ENCODE assay signal across 10 mouse cellular contexts in genomic region chr13:97282051-97282910, GRCm38 (mm10). TPM values are rescaled to one million over a fixed set of nuclear protein-coding genes. Genes with fewer than 3 reads are reported as not detected.
DNase-seq lines count a peak whose midpoint lies in the region; ATAC-seq and TF ChIP-seq lines count a peak whose summit lies in the region.
"Had no signal": no experiment of that assay in that cellular context is flagged by ENCODE, and none has a peak within 500 bp of the region (broad histone marks: within the 10 kb centered on the region; RNA-seq: fewer than 3 reads in every experiment).

No protein-coding gene starts in this region.

- peak overlapping the region; percentile 75 for H3K4me2 ChIP-seq in heart, embryonic 12.5 days
- H3K4me2 ChIP-seq in embryonic facial prominence, embryonic 11.5 days (ENCODE audit: low read depth, low read length), result peak overlapping the region; percentile 32
- peak overlapping the region; percentile 55 for H3K4me2 ChIP-seq in hindbrain, postnatal 0 days (ENCODE audit: low read depth, low read length)
- H3K4me2 ChIP-seq in midbrain, embryonic 12.5 days (replicated peaks), result peak overlapping the region; percentile 47

- no peak overlapping the region for H3K27ac ChIP-seq in heart, embryonic 12.5 days (ENCODE audit: poor library complexity, severe bottlenecking)
- H3K27ac ChIP-seq in embryonic facial prominence, embryonic 11.5 days (replicated peaks; ENCODE audit: low read depth, low read length), result no peak overlapping the region
- no peak overlapping the region for H3K27ac ChIP-seq in hindbrain, postnatal 0 days
- H3K27ac ChIP-seq in midbrain, embryonic 12.5 days (replicated peaks), result no peak overlapping the region
- H3K27ac ChIP-seq: heart, adult 2 months had no signal

- H3K9me3 ChIP-seq in heart, embryonic 12.5 days (replicated peaks), result no peaks in the 10 kb centered on the region
- no peaks in the 10 kb centered on the region for H3K9me3 ChIP-seq in embryonic facial prominence, embryonic 11.5 days (replicated peaks; ENCODE audit: control insufficient read depth, low read length)
- H3K9me3 ChIP-seq in hindbrain, postnatal 0 days (ENCODE audit: low read length), result no peaks in the 10 kb centered on the region
- H3K9me3 ChIP-seq in midbrain, embryonic 12.5 days, result no peaks in the 10 kb centered on the region

- no peak for DNase-seq in heart, adult 11 months
- peak; percentile 36 for DNase-seq in embryonic facial prominence, embryonic 11.5 days (ENCODE audit: low spot score)
- DNase-seq in hindbrain, postnatal 0 days (ENCODE audit: low spot score), result peak; percentile 42
- DNase-seq in cerebellum, postnatal 4 days (ENCODE audit: low spot score in 2 of 2), result no peak
- DNase-seq in frontal cortex, postnatal 36 days (ENCODE audit: low spot score in 2 of 2), result no peak

- H3K4me1 ChIP-seq in heart, embryonic 12.5 days (replicated peaks), result peaks cover 14% of the 10 kb centered on the region
- H3K4me1 ChIP-seq in embryonic facial prominence, embryonic 11.5 days (ENCODE audit: control insufficient read depth, insufficient read depth, low read length), result no peaks in the 10 kb centered on the region; the same call in none of the 2 replicates
- peaks cover 6% of the 10 kb centered on the region for H3K4me1 ChIP-seq in hindbrain, postnatal 0 days (ENCODE audit: insufficient read depth, low read length)
- peaks cover 14% of the 10 kb centered on the region for H3K4me1 ChIP-seq in midbrain, embryonic 12.5 days

- H3K4me3 ChIP-seq in heart, embryonic 12.5 days, result peak overlapping the region; percentile 38
- H3K4me3 ChIP-seq in embryonic facial prominence, embryonic 11.5 days (ENCODE audit: low read depth, low read length), result no peak overlapping the region
- peak overlapping the region; percentile 11; the same call in 1 of the 2 replicates for H3K4me3 ChIP-seq in hindbrain, postnatal 0 days (ENCODE audit: low read length)
- H3K4me3 ChIP-seq in midbrain, embryonic 12.5 days, result peak overlapping the region; percentile 15; the same call in 1 of the 2 replicates
- H3K4me3 ChIP-seq: heart, adult 2 months had no signal

- H3K36me3 ChIP-seq in heart, embryonic 12.5 days, result no peaks in the 10 kb centered on the region
- no peaks in the 10 kb centered on the region for H3K36me3 ChIP-seq in embryonic facial prominence, embryonic 11.5 days (replicated peaks; ENCODE audit: control insufficient read depth, insufficient read depth, low read depth, low read length)
- no peaks in the 10 kb centered on the region for H3K36me3 ChIP-seq in hindbrain, postnatal 0 days (ENCODE audit: insufficient read depth, low read length)
- no peaks in the 10 kb centered on the region for H3K36me3 ChIP-seq in midbrain, embryonic 12.5 days

- H3K9ac ChIP-seq in heart, embryonic 12.5 days, result peak overlapping the region; percentile 21
- H3K9ac ChIP-seq in embryonic facial prominence, embryonic 11.5 days (replicated peaks; ENCODE audit: low read length), result peak overlapping the region; percentile 4; the same call in 1 of the 2 replicates
- H3K9ac ChIP-seq in hindbrain, postnatal 0 days (replicated peaks; ENCODE audit: low read length), result peak overlapping the region; percentile 28; the same call in 1 of the 2 replicates
- 0 out of 2 replicates have a peak overlapping the region, but pooled peaks have one; percentile 24 for H3K9ac ChIP-seq in midbrain, embryonic 12.5 days (replicated peaks)

- 0 out of 2 replicates have a peak, but pooled peaks cover 5% of the 10 kb centered on the region for H3K27me3 ChIP-seq in heart, embryonic 12.5 days (replicated peaks)
- H3K27me3 ChIP-seq in embryonic facial prominence, embryonic 11.5 days (ENCODE audit: control insufficient read depth, insufficient read depth, low read length), result peaks cover 2% of the 10 kb centered on the region; the same call in 1 of the 2 replicates
- H3K27me3 ChIP-seq in hindbrain, postnatal 0 days (ENCODE audit: insufficient read depth, low read length), result no peaks in the 10 kb centered on the region
- H3K27me3 ChIP-seq in midbrain, embryonic 12.5 days, result peaks cover 32% of the 10 kb centered on the region
- H3K27me3 ChIP-seq: CH12.LX had no signal

- ATAC-seq in heart, embryonic 12.5 days (ENCODE audit: insufficient number of reproducible peaks, low FRiP score), result 0 out of 2 replicates have a peak, but pooled peaks have one; percentile 36
- no peak for ATAC-seq in embryonic facial prominence, embryonic 11.5 days (replicated peaks; ENCODE audit: insufficient number of reproducible peaks, low FRiP score, low TSS enrichment, low read depth)
- ATAC-seq in hindbrain, postnatal 0 days, result 0 out of 2 replicates have a peak, but pooled peaks have one; percentile 18
- no peak; the same call in 1 of the 2 replicates for ATAC-seq in midbrain, embryonic 12.5 days (ENCODE audit: low FRiP score, low read depth)
- ATAC-seq in granulocyte monocyte progenitor cell, adult 5-6 weeks (replicated peaks; ENCODE audit: poor library complexity, severe bottlenecking), result no peak

- no peak for TF ChIP-seq CTCF in hindbrain, postnatal 0 days (IDR thresholded peaks at IDR 0.05; ENCODE audit: low read depth)

- WGBS in heart, embryonic 12.5 days, result 15% methylated on average over 26 of the region's 26 CpGs
- 12% methylated on average over 26 of the region's 26 CpGs for WGBS in embryonic facial prominence, embryonic 11.5 days
- WGBS in hindbrain, postnatal 0 days, result 26% methylated on average over 26 of the region's 26 CpGs
- WGBS in midbrain, embryonic 12.5 days, result 13% methylated on average over 26 of the region's 26 CpGs

RNA-seq across cellular contexts. Expression of gene Enc1, which starts 41.4 kb away (rescaled TPM):
- 4.5 and 5.7 TPM in 2 replicates for polyA plus RNA-seq in heart, embryonic 12.5 days (2016; fragmentation: Nextera tagmentation; extraction: Ambion mirVana)
- polyA plus RNA-seq in embryonic facial prominence, embryonic 11.5 days (2014; fragmentation: Nextera tagmentation; extraction: Ambion mirVana), result 8.3 and 10.5 TPM in 2 replicates
- total RNA-seq in hindbrain, postnatal 0 days (2014; rRNA removed), result 179 and 206 TPM in 2 replicates
- polyA plus RNA-seq in hindbrain, postnatal 0 days (2015; fragmentation: Nextera tagmentation; extraction: Ambion mirVana), result 29.3 and 33.3 TPM in 2 replicates
- 21.9 and 22.0 TPM in 2 replicates for polyA plus RNA-seq in midbrain, embryonic 12.5 days (2016; fragmentation: Nextera tagmentation; extraction: Ambion mirVana)
- 1.3 and 3.8 TPM in 2 replicates for total RNA-seq in granulocyte monocyte progenitor cell, adult 5-6 weeks (2014; fragmentation: Nextera tagmentation)
- total RNA-seq in granulocyte monocyte progenitor cell, adult 5-6 weeks (2017), result 2.4 and 2.5 TPM in 2 replicates

Comparison
In these comparisons a context has a peak if more than half of its experiments do, and no peak if none do; other contexts are left out.
1. ATAC-seq: peak in heart, embryonic 12.5 days (single experiment) and hindbrain, postnatal 0 days (single experiment); none in embryonic facial prominence, embryonic 11.5 days (single experiment), midbrain, embryonic 12.5 days (single experiment) and granulocyte monocyte progenitor cell, adult 5-6 weeks (single experiment).
2. DNase-seq: peak in embryonic facial prominence, embryonic 11.5 days (single experiment) and hindbrain, postnatal 0 days (single experiment); none in heart, adult 11 months (single experiment), cerebellum, postnatal 4 days (0 of 2) and frontal cortex, postnatal 36 days (0 of 2).
3. Peak in every context shown above with its lines, with median percentiles within 50 percentile points of each other: H3K4me2 ChIP-seq and H3K9ac ChIP-seq.